Mouse (Mus musculus) T-helper 17 cell (primary cell): ENCODE results near the gene Cux1.

Experiments used
- in situ Hi-C, 2 experiments: fragments of 300-600 bp; cut with MboI, MseI; formaldehyde crosslinking; loops; 1 replicate in 1 of 2; 2 replicates in 1 of 2; pipeline ENCODE4 v1.15.1; 2025; ENCODE audit warnings: high pct_unique_total_duplicates in 2 of 2

Gene Cux1

GRCm38 (mm10) chr5:136393621-136394020 lies 173.7 kb downstream of the Cux1 start:
- in situ Hi-C loops, result no loop called here

- in situ Hi-C loops, result no loop called here
Observed at GRCm38 (mm10) chr5:136386757-136387156, 180.5 kb downstream of the Cux1 start.

GRCm38 (mm10) chr5:136385161-136385560 lies 182.1 kb downstream of the Cux1 start:
- in situ Hi-C loops, result no loop called here

GRCm38 (mm10) chr5:136382261-136383005 lies 184.9 kb downstream of the Cux1 start:
- in situ Hi-C loops, result no loop called here

- in situ Hi-C loops, result no loop called here
Observed at GRCm38 (mm10) chr5:136379405-136379804, 187.9 kb downstream of the Cux1 start.

- in situ Hi-C loops, result no loop called here
Observed at GRCm38 (mm10) chr5:136377101-136377500, 190.2 kb downstream of the Cux1 start.

GRCm38 (mm10) chr5:136375350-136375749 lies 191.9 kb downstream of the Cux1 start:
- in situ Hi-C loops, result no loop called here

GRCm38 (mm10) chr5:136372276-136372675 lies 195.0 kb downstream of the Cux1 start:
- in situ Hi-C loops, result no loop called here

GRCm38 (mm10) chr5:136363421-136363820 lies 203.9 kb downstream of the Cux1 start:
- in situ Hi-C loops, result no loop called here

- in situ Hi-C loops, result no loop called here
Observed at GRCm38 (mm10) chr5:136362473-136363230, 204.6 kb downstream of the Cux1 start.

- in situ Hi-C loops, result no loop called here
Observed at GRCm38 (mm10) chr5:136362021-136362420, 205.3 kb downstream of the Cux1 start.

GRCm38 (mm10) chr5:136357227-136357626 lies 210.1 kb downstream of the Cux1 start:
- in situ Hi-C loops, result no loop called here

- in situ Hi-C loops, result no loop called here
Observed at GRCm38 (mm10) chr5:136355583-136356126, 211.6 kb downstream of the Cux1 start.

GRCm38 (mm10) chr5:136354729-136355128 lies 212.6 kb downstream of the Cux1 start:
- in situ Hi-C loops, result no loop called here

GRCm38 (mm10) chr5:136353114-136353513 lies 214.2 kb downstream of the Cux1 start:
- in situ Hi-C loops, result no loop called here

GRCm38 (mm10) chr5:136343156-136343890 lies 224.0 kb downstream of the Cux1 start:
- in situ Hi-C loops, result no loop called here

GRCm38 (mm10) chr5:136336798-136337527 lies 230.3 kb downstream of the Cux1 start:
- in situ Hi-C loops, result no loop called here

GRCm38 (mm10) chr5:136335681-136336080 lies 231.6 kb downstream of the Cux1 start:
- in situ Hi-C loops, result no loop called here

- in situ Hi-C loops, result no loop called here
Observed at GRCm38 (mm10) chr5:136334780-136335179, 232.5 kb downstream of the Cux1 start.

GRCm38 (mm10) chr5:136334051-136334450 lies 233.2 kb downstream of the Cux1 start:
- in situ Hi-C loops, result no loop called here

- in situ Hi-C loops, result no loop called here
Observed at GRCm38 (mm10) chr5:136332786-136333462, 234.4 kb downstream of the Cux1 start.
